Mouse (Mus musculus): ENCODE data around the gene Abhd14b. TPM values are rescaled to one million over a fixed set of nuclear protein-coding genes. Genes with fewer than 3 reads are reported as not detected.
A peak's percentile ranks its signal among the peaks of the same experiment; 100 is the strongest.

Gene Abhd14b
- 10 to 100 TPM; 30.7 to 32.6 TPM for total RNA-seq (2021)
- long read RNA-seq, experiment 1, transcript Abhd14b-201 (4 exons, 1,745 nt) = major isoform, 39 of 68 reads
- long read RNA-seq, experiment 1, transcript Abhd14b-202 (4 exons, 1,200 nt) = minor isoform, 10 of 68 reads
- long read RNA-seq, experiment 1, partial matches to known transcripts = 5 of 68 reads
- long read RNA-seq, experiment 1, other reads (novel, unspliced or antisense) = 11 of 68 reads
- long read RNA-seq, experiment 2, transcript Abhd14b-201 (4 exons, 1,745 nt) = major isoform, 25 of 37 reads
- long read RNA-seq, experiment 2, partial matches to known transcripts = 5 of 37 reads
- long read RNA-seq, experiment 2, other reads (novel, unspliced or antisense) = 6 of 37 reads

DNA sequence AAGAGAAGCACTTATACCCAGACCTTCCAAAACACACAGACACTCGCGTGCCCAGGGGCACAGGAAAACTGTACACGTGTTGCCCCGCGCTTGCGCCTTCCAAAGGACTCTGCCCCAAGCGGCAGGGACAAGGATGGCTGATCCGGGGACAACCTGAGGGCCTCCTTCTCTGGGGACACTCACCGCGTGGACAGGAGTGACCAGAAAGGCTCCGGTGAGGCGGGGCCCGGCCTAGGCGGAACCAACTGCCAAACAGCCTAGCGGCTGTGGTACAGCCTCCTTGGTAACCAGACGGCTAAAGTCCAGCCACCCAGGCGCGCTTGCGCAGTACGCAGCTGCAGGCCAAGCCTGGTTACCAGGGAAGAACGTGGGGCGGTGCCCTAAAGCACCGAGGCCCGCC, at the start of gene Abhd14b, which contains the start of gene Abhd14a:
Gene Abhd14b (plus strand): TSS at position 112 of the 400 bp plus-strand sequence.
Gene Abhd14a (minus strand): TSS at position 331 of the 400 bp plus-strand sequence.
- DNase-seq = peak; percentile 96

DNA sequence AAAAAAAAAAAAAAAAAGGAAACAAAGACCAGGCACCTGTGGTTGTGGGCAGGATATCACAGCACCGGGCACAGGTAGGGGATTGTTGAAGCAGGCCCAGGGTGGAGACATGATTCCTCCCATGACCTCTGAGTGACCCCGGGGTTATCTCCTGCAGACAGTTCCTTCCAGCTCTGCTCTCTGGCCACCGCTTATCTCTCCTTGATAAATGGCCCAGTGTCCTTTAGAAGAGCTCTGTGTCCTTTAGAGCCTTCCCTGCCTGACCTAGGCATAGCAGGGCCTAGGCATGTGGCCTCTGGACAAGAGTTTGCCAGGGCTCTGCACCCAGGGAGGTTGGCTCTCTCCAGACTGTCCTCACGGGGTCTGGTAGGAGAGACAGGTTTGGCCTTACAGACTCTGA, 49.5 kb upstream of the Abhd14b start:
- DNase-seq = no peak

DNA sequence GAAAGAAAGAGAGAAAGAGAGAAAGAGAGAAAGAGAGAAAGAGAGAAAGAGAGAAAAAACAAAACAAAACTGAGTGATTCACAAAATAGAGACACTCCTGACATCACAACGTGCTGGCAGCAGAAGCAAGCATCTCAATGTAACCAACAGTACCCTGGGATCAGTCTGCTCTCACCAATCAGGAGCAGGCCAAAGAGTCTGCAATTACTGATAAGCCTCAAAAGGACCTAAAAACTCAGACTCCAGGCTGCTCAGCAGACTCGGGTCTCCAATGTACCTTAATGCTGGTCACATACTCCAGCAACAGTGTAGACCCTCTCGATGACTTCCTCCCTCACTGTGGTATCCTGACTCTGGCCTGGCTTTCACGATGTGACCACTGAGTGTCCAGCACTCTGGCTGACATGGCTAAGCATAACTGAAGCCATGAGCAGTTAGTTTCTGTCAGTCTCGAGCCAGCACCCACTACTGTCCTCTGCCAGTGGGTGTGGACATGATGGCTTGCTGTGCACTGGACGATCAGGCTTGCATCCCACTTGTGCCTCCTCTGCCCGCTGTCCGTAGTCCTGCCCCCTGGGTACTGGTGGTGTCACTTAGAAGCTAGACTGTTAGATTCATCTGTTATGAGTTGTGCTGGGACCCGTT, 48.5 kb upstream of the Abhd14b start:
- DNase-seq = no peak

DNA sequence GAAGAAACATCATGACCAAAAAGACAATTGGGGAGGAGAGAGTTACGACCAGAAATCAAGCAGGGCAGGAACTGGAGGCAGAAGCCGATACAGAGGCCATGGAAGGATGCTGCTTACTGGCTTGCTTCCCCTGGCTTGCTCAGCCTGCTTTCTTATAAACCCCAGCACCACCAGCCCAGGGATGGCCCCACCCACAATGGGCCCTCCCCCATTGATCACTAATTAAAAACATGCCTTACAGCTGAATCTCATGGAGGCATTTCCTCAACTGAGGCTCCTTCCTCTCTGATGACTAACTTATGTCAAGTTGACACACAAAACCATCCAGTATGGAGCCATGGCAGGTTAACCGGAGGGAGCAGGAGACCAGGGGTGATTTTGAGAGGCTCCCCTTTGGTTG, 47.5 kb upstream of the Abhd14b start:
- no peak for DNase-seq

DNA sequence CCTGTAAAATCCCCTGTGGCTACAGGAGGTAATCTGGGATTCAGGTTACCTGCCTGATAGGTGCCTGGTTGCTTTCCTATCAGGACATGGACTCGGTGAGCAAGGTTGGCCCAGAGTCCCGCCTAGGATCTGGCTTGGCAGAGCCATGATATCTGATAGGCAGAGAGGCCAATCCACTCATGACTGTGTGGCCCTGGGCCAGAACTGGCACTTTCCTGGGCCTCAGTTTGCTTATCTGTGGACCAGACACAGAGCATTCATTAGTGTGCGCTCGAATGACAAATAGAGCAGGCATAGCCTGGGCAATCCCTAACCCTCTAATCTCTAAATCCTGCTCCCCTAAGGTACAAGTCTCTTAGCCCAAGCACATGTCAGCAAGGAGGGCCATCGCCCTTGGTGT, 45.1 kb upstream of the Abhd14b start:
- DNase-seq = no peak

DNA sequence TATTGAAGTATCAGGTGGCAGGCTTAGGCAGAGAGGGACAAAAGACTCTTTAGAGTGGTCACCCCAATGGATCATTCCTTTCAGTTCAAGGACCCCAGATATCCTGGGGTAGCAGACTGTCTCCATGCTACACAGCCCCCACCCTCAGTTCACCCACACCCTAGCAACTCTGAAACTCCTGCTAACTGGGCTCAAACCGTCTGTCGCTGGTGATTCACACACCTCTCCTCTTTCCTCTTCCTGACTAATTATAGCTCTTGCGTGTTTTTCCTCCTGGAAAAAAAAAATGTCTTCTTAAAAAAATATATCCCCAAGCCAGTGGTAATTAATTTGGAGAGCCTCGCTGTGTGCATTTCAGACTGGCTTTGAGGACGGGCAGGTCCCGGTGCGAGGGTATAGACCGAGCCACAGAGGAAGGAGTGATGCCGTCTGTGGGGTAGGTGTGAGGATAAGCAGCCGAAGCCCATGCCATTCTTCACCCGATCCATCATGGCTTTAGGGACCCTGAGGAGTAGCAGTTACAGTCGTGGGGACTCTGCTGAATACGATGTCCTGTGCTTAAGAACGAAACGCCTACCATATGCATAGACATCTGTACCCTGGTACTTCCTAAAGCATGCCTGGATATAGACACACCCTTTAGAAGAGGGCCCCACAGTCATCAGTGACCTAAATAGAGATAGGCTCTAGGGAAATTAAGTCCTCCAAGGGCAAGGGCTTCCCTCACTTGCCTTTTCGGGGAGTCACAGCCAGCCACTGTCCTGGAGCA, 44.5 kb upstream of the Abhd14b start:
- DNase-seq = no peak

DNA sequence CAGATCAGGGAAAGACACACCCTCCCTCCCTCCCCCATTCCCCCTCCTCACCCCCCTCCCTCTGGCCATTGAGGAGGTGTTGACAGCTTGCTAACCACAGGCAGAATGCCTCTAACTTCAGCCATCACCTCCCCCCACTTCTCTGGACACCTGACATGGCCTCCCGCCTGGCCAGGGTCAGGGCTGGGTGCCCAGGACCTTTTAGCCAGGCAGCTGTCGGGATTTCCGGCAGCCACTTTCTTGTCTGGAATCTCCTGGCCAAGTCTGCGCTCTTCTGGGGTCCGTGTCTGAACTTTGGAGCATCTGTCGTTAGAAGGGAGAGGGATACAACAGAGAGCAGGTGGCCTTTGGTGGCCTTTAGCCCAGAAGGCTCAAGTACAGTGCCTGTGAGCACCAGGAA, 42.0 kb upstream of the Abhd14b start:
- DNase-seq = no peak

DNA sequence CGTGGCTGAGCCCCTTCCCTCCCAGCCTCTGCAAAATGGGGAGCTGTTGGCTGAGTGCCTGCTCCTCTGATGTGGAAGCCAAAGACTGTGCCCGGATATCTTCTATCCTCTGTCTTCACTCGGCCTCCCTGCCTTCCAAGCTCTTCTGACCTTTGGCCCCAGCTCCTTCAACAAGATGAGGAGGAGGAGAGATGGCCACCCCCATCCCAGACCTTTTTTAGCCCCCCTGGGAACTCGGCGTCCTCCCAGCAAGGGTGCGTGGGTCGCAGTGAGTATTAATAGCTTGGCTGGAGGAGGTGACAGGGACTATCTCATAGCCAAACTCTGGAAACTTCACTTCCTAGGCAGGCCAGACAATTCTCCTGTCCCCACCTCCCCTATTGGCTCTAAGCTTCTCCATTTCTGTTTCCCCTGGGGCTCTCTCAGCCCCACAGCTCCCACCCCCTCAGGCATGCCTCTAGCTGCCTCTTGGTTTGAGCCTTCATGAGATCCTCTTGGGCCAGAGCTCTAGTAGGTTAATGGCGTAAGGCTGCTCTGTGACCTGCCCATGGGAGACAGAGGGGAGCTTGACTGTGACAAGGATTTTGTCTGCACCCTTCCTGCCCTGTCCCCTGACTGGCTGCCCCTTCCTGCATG, 40.7 kb upstream of the Abhd14b start:
- peak; percentile 43 for DNase-seq

DNA sequence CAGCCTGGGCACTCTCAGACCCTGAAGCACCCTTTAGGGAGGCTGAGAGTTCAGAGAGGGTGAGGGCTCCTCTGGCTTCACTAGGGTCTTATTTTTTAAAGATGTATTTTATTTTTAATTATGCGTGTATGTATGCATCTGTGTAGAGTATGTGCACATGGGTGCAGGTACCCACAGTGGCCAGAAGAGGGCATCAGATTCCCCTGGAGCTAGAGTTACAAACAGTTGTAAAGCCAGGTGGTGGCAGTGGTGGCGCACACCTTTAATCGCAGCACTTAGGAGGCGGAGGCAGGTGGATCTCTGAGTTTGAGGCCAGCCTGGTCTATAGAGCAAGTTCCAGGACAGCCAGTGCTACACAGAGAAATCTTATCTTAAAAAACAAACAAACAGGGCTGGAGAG, 38.2 kb upstream of the Abhd14b start:
- DNase-seq = no peak

DNA sequence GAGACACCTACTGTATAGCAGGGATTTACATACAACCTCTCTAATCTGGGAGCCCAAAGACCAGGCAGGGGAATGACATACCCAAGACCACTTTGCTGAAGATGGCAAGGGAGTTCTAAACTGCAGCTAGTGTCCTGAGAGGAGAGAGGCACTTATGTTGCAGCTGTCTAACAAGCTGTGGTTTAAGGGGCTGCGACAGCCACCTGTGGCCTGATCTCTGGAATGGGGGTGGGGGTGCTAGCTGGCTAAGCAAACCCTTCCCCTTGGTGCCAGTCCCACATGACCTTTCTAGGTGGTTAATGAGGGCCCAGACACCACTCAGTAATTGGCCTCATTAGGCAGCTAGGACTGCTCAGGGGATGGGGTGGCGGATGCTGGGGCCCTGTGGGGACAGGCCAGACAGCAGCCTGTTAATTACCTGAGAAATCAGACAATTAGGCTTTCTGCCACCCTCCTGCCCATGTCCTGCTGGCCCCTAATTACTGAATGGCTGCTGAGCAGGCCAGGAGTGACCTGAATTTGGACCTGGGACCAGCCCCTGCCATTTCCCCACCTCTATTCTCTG, 37.1 kb upstream of the Abhd14b start:
- no peak for DNase-seq

DNA sequence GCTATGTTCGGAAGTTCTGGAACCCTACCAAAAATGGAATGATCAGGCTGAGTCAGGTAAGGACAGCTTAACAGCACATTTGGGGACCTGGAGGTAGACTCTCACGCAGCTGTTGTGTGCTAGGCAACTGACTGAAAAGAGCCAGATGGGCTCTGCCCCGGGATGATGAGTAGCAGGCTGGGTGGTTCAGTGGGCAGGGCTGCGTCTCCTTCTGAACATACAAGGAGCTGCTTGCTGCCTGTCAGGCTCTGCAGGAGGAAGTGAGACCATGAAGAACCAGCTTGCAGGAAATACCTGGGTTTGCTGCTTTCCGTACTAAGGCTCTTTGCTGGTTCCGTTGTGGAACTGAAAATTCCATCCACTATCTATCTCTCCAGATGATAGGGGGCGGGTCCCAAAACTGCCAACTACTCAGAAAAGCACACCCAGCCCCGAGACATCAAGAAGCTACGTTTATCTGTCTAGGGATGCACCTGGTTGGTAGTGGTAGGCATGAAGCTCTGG, 36.1 kb upstream of the Abhd14b start:
- DNase-seq = no peak

DNA sequence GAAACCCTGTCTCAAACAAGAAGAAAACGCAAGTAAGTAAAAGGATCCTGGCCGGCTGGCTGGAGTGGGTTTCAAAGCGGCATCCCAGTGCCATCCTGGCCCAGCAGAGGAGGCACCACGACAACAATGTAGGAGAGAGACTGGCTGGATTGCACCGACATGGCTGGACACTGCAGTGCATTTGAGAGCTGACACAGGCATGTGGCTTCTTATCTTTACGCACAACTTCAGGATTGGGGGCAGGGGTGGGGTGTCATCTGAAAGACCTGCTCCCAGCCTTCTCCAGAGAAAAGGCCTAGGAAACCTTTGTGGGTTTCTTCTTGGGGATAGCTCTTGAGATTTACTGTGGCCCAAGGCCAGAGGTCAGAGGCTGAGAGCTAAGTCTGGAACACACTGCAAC, 35.5 kb upstream of the Abhd14b start:
- DNase-seq = no peak

DNA sequence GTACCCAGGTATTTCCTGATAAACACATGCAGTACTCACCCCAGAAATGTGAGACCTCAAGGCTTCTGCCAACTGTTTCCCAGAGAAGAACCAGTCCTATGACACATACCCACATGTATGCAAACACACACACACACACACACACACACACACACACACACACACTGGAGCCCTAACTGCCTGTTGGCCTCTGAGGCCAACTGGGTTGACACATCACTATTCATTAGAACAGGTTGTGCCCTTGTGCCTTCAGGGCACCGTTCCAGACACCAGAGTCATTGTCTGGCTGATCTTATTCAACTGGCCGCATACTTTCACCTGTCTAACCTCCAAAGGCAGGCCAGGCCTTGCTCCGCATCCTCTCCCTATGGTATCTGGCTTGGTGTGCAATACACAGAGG, 35.0 kb upstream of the Abhd14b start:
- DNase-seq = no peak

DNA sequence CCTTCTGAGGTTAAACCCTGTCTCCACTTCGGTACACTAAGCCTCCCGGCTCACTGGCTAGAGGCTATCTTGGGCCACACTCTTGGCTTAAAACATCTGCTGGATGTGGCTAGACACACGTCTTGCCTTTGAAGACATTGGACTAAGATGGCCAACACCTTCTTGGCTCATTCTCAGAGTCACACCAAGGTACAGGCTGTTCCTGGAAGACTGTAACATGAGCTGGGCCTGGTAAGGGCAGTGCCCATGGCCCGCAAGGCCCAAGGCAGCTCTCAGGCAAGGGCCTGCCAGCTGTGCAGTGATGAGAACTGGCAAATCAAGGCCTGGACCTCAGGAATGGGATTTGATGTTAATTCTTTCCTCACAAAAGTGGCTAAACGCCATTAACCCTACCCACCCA, 33.7 kb upstream of the Abhd14b start:
- no peak for DNase-seq

DNA sequence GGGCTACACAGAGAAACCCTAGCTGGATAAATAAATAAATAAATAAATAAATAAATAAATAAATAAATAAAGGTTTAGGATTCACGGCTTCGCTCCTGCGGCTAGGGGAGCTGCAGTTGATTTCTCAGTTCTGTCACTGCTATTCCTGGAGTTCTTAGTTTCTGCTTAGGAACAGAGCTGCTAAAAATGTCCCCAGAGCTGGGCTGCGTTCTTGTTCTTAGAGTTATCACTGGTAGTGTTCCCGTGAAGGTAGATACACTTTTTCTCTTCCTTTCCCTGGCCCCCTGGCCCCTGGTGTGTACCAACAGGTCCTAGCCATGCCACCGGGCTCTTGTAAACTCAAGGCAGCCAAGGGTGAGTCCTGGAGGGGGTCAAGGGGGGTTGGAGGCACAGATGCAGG, 30.4 kb upstream of the Abhd14b start:
- no peak for DNase-seq

DNA sequence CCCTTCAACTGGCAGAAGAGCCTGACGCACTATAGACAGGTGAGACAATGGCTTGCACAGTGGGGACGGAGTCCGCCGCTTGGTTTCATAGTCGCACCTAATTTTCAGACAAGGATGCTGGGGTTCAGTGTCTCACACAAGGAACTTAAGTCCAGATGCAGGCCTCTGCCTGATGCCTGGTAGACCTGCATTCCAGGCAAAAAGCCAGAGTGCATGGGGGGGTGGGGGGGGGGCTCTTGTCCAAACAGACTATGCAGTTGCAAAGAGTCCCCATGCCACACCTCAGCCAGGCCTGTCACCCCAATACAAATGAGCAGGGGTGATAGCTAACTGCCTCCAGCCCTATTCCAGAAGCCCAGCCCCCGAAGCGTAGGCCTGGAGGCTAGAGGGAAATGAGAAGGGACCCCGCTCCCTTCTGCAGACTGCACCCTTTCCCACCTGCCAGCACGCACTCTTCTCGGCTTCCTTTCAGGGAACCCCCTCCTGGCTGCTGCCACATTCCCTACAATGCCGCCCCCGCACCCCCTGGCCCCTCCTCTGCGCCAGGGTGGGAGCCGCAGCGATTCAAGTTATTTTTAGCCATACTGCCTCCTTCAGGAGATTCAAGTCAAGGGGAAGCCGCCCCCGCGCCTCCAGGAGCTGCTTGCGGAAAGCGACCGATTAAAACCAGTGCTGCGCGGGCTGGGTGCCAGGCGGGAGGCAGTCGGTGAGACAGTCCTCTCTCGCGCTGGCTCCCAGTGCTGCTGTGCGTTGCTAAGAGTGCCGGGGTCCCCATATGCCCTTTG, 29.2 kb upstream of the Abhd14b start:
- peak; percentile 87 for DNase-seq

DNA sequence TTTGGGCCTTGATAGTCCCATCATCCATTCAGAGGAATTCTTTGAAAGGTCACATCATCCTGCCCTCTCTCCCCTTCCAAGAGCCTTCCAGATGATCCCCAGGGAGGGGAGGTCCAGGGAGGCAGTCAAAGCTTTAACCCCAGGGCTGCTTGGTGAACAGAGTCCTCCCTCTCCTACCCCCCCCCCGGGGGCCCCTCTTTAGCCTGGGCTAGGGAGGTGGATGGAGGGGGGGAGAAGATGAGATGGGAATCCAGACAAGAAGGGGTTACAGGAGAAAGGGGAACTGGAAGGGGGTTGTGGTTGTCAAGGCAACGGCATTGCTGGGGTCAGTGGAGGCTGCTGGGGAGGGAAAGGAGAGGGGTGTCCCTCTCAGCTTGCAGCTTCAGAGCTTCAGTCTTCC, 26.7 kb upstream of the Abhd14b start:
- no peak for DNase-seq

DNA sequence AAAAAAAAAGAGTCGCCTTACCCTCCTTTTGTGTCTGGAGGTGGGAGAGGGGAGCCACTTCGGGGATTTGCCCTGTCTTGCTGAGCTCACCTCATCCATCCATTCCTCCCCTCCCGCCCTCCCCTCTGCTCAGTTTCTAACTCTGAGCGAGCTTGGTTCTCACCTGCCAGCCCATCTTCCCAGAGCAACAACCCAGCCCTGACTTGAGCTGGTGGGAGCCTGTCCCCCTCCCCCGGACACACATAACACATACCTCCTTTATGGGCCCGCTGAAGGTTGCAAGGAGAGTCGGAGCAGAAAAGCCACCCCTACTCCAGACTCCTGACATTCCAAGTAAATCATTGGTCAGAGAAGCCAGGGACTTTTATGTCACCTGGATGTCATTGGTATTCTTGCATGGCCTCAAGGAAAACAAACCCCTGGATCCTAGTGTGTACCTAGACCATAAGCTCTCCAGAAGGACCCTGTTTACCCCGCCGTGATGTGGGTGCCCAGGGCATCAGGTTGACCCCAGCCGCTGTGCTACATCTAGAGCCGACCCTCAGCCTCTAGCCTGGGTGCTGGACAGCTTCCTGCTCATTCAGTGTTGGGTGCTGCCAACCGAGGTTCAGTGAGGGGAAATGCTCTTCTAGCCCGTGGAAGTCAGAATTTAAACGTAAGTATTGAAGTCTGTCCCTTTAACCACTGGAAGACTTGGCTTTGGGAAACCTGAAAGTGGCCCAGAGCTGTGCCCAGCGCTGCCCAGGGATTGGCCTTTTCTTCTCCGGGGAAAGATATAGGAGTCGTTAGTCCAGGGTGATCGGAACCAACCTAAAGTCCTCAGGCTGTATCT, 26.0 kb upstream of the Abhd14b start:
- DNase-seq = no peak

DNA sequence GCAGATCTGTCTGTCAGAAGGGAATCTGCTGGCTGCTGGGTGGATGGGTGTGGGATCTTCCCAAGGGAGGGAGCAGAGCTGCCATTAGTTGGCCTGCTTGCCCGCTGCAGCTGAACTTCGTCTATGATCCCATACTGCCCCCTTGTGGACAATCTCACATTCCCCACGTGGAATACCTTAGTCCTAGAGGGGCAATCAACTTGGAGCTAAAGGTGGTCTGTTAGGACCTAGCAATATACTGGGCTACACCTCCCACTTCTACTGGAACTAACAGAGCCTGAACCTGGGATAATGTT, 25.4 kb upstream of the Abhd14b start:
- DNase-seq = peak; percentile 90

DNA sequence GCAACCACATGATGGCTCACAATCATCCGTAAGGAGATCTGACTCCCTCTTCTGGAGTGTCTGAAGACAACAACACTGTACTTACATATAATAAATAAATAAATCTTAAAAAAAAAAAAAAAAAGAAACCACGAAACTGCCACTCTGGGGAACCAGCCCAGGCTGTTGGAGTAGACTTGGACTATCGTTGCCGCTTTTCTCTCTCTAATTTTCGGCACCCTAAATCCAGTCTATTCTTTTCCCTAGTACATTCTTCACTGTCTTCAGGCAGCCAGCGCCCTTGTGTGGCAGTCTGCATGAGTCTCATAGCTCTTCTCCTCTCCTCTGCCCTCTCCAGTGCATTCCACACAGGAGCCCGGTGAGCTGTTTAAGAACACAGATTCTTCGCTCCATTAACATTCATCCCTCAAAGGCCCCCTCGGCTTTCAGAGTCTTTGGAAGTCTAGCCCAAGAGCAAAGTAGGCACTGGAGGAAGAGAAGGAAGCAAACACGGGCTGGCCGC, 18.5 kb upstream of the Abhd14b start:
- DNase-seq = no peak
